Mouse (Mus musculus) E14TG2a.4 (cell line): ENCODE measurements around the gene Bco1.

Experiments
- CTCF ChIP-seq: conservative IDR thresholded peaks from 2 replicates; pipeline ENCODE4 v1.5.1; 2014; ENCODE audit warnings: low read length
- POU5F1 ChIP-seq: IDR thresholded peaks from 2 replicates; pipeline ENCODE4 v1.6.1; 2014; ENCODE audit warnings: low read length, borderline replicate concordance

GRCm38 (mm10) chr8:117172904-117173303 lies 77.2 kb downstream of the Bco1 start:
- TF ChIP-seq CTCF (no peak), POU5F1 (no peak)
